ENCODE assay signal across 24 mouse cellular contexts in the genomic region with DNA sequence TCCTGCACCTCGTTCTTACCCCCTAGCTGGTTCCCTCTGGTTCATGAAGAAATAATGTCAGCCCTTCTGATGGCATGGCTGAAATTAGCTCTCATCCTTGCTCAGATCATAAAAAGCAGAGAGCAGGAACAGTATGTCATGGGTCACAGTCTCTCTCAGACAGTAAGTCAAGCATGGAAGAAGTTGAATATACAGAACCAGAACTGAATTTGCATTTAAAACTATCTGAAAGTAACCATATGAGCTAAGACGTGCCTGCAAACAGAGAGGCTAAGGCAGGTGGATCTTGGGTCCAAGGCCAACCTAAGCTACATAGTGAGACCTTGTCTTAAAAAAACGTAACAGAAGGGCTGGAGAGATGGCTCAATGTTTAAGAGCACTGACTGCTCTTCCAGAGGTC. TPM values are rescaled to one million over a fixed set of nuclear protein-coding genes. Genes with fewer than 3 reads are reported as not detected.
DNase-seq lines count a peak whose midpoint lies in the region; ATAC-seq lines count a peak whose summit lies in the region.
"Had no signal": no experiment of that assay in that cellular context is flagged by ENCODE, and none has a peak within 500 bp of the region (broad histone marks: within the 10 kb centered on the region; RNA-seq: fewer than 3 reads in every experiment).

No protein-coding gene starts in this region.

- no peaks in the 10 kb centered on the region for H3K9me3 ChIP-seq in embryonic facial prominence, embryonic 12.5 days
- H3K9me3 ChIP-seq in embryonic facial prominence, embryonic 10.5 days: no peaks in the 10 kb centered on the region
- no peaks in the 10 kb centered on the region for H3K9me3 ChIP-seq in kidney, embryonic 15.5 days (replicated peaks)
- no peaks in the 10 kb centered on the region for H3K9me3 ChIP-seq in neural tube, embryonic 12.5 days
- H3K9me3 ChIP-seq: heart, embryonic 15.5 days; intestine, embryonic 15.5 days; limb, embryonic 12.5 days; liver, embryonic 15.5 days had no signal

- 81% methylated on average over 3 of the region's 3 CpGs for WGBS in embryonic facial prominence, embryonic 12.5 days
- 82% methylated on average over 3 of the region's 3 CpGs for WGBS in embryonic facial prominence, embryonic 10.5 days
- WGBS in kidney, embryonic 15.5 days: 59% methylated on average over 3 of the region's 3 CpGs
- WGBS in neural tube, embryonic 12.5 days: 82% methylated on average over 3 of the region's 3 CpGs

- H3K27me3 ChIP-seq in embryonic facial prominence, embryonic 12.5 days: no peaks in the 10 kb centered on the region
- no peaks in the 10 kb centered on the region for H3K27me3 ChIP-seq in embryonic facial prominence, embryonic 10.5 days (replicated peaks; ENCODE audit: low read depth, poor library complexity, severe bottlenecking)
- no peaks in the 10 kb centered on the region for H3K27me3 ChIP-seq in kidney, embryonic 15.5 days
- H3K27me3 ChIP-seq in neural tube, embryonic 12.5 days (replicated peaks): no peaks in the 10 kb centered on the region
- H3K27me3 ChIP-seq in splenic B cell, adult 2 months (ENCODE audit: control insufficient read depth, insufficient read depth, low read length, poor library complexity, severe bottlenecking): no peaks in the 10 kb centered on the region
- H3K27me3 ChIP-seq: heart, embryonic 15.5 days; intestine, embryonic 15.5 days; limb, embryonic 12.5 days had no signal

- no peaks in the 10 kb centered on the region for H3K36me3 ChIP-seq in embryonic facial prominence, embryonic 12.5 days
- peaks cover 9% of the 10 kb centered on the region for H3K36me3 ChIP-seq in embryonic facial prominence, embryonic 10.5 days (replicated peaks)
- H3K36me3 ChIP-seq in kidney, embryonic 15.5 days: 0 out of 2 replicates have a peak, but pooled peaks cover 3% of the 10 kb centered on the region
- no peaks in the 10 kb centered on the region for H3K36me3 ChIP-seq in neural tube, embryonic 12.5 days
- no peaks in the 10 kb centered on the region for H3K36me3 ChIP-seq in splenic B cell, adult 2 months (ENCODE audit: control insufficient read depth, insufficient read depth, low read length, poor library complexity, severe bottlenecking)
- H3K36me3 ChIP-seq: heart, embryonic 15.5 days; intestine, embryonic 15.5 days; liver, embryonic 15.5 days had no signal

- H3K4me1 ChIP-seq in embryonic facial prominence, embryonic 12.5 days: peaks cover 44% of the 10 kb centered on the region
- peaks cover 62% of the 10 kb centered on the region for H3K4me1 ChIP-seq in embryonic facial prominence, embryonic 10.5 days
- peaks cover 59% of the 10 kb centered on the region for H3K4me1 ChIP-seq in kidney, embryonic 15.5 days
- H3K4me1 ChIP-seq in neural tube, embryonic 12.5 days: peaks cover 60% of the 10 kb centered on the region

- ATAC-seq in embryonic facial prominence, embryonic 12.5 days (ENCODE audit: insufficient number of reproducible peaks, insufficient read depth, low FRiP score, low TSS enrichment): no peak
- ATAC-seq in kidney, embryonic 15.5 days (replicated peaks; ENCODE audit: low FRiP score): no peak
- no peak for ATAC-seq in neural tube, embryonic 12.5 days (ENCODE audit: low FRiP score, low read depth)
- ATAC-seq in activated CD4-positive, CD25-positive, alpha-beta regulatory T cell, adult 4 months: no peak
- ATAC-seq: forebrain, embryonic 16.5 days; intestine, embryonic 15.5 days had no signal

- H3K27ac ChIP-seq in embryonic facial prominence, embryonic 12.5 days: peak overlapping the region; percentile 89; the same call in 1 of the 2 replicates
- no peak overlapping the region; the same call in 1 of the 2 replicates for H3K27ac ChIP-seq in embryonic facial prominence, embryonic 10.5 days (replicated peaks)
- H3K27ac ChIP-seq in kidney, embryonic 15.5 days: 0 out of 2 replicates have a peak overlapping the region, but pooled peaks have one; percentile 88
- no peak overlapping the region for H3K27ac ChIP-seq in neural tube, embryonic 12.5 days
- H3K27ac ChIP-seq: heart, embryonic 15.5 days; intestine, embryonic 15.5 days; liver, embryonic 15.5 days; macrophage had no signal

- H3K9ac ChIP-seq in embryonic facial prominence, embryonic 12.5 days: no peak overlapping the region
- H3K9ac ChIP-seq in kidney, embryonic 15.5 days: no peak overlapping the region
- H3K9ac ChIP-seq in neural tube, embryonic 12.5 days: peak overlapping the region; percentile 0; the same call in 1 of the 2 replicates
- H3K9ac ChIP-seq: heart, embryonic 15.5 days; liver, embryonic 15.5 days had no signal

- H3K4me3 ChIP-seq in embryonic facial prominence, embryonic 12.5 days: no peak overlapping the region
- H3K4me3 ChIP-seq in embryonic facial prominence, embryonic 10.5 days: no peak overlapping the region
- H3K4me3 ChIP-seq in kidney, embryonic 15.5 days (replicated peaks): no peak overlapping the region
- no peak overlapping the region for H3K4me3 ChIP-seq in neural tube, embryonic 12.5 days
- H3K4me3 ChIP-seq: heart, embryonic 15.5 days; intestine, embryonic 15.5 days; limb, embryonic 12.5 days; liver, embryonic 15.5 days had no signal

- DNase-seq in embryonic facial prominence, embryonic 10.5 days (ENCODE audit: low spot score): no peak
- DNase-seq in kidney, postnatal 25 days: no peak
- DNase-seq in neural tube, embryonic 10.5 days (ENCODE audit: extremely low spot score, low spot score): no peak
- peak; percentile 19 for DNase-seq in splenic B cell, adult 2 months (ENCODE audit: low read depth, low spot score)
- DNase-seq: cerebellum, adult 18-20 months; cerebellum, postnatal 36 days; heart, postnatal 4 days; kidney, adult 9 months; kidney, postnatal 4 days; thymus, adult 2 months had no signal

- no peak overlapping the region for H3K4me2 ChIP-seq in embryonic facial prominence, embryonic 12.5 days (replicated peaks)
- H3K4me2 ChIP-seq in kidney, embryonic 15.5 days: no peak overlapping the region
- peak overlapping the region; percentile 83; the same call in 1 of the 2 replicates for H3K4me2 ChIP-seq in neural tube, embryonic 12.5 days (replicated peaks)
- H3K4me2 ChIP-seq: heart, embryonic 15.5 days; intestine, embryonic 15.5 days; limb, embryonic 12.5 days; liver, embryonic 15.5 days had no signal

RNA-seq across cellular contexts. Expression of a gene that starts 3.9 kb away (rescaled TPM):
- polyA plus RNA-seq in embryonic facial prominence, embryonic 12.5 days (2016; fragmentation: Nextera tagmentation; extraction: Ambion mirVana): 27.9 and 33.8 TPM in 2 replicates
- 29.1 and 32.3 TPM in 2 replicates for polyA plus RNA-seq in embryonic facial prominence, embryonic 10.5 days (2016; fragmentation: Nextera tagmentation; extraction: Ambion mirVana)
- polyA plus RNA-seq in kidney, embryonic 15.5 days (2015; fragmentation: Nextera tagmentation; extraction: Ambion mirVana): 15.3 and 19.7 TPM in 2 replicates
- polyA plus RNA-seq in neural tube, embryonic 12.5 days (2016; fragmentation: Nextera tagmentation; extraction: Ambion mirVana): 48.8 and 51.9 TPM in 2 replicates
- 1 to 10 TPM; 5.5 to 6.2 TPM for polyA plus RNA-seq in activated CD4-positive, CD25-positive, alpha-beta regulatory T cell, adult 4 months (2017; shearing (Covaris generic))

RNA-seq across cellular contexts. Expression of a gene that starts 5.0 kb away (rescaled TPM):
- 114 and 119 TPM in 2 replicates for polyA plus RNA-seq in embryonic facial prominence, embryonic 12.5 days (2016; fragmentation: Nextera tagmentation; extraction: Ambion mirVana)
- polyA plus RNA-seq in embryonic facial prominence, embryonic 10.5 days (2016; fragmentation: Nextera tagmentation; extraction: Ambion mirVana): 140 and 143 TPM in 2 replicates
- 89.9 and 92.0 TPM in 2 replicates for polyA plus RNA-seq in kidney, embryonic 15.5 days (2015; fragmentation: Nextera tagmentation; extraction: Ambion mirVana)
- polyA plus RNA-seq in neural tube, embryonic 12.5 days (2016; fragmentation: Nextera tagmentation; extraction: Ambion mirVana): 97.9 and 105 TPM in 2 replicates
- polyA plus RNA-seq in activated CD4-positive, CD25-positive, alpha-beta regulatory T cell, adult 4 months (2017; shearing (Covaris generic)): 10 to 100 TPM; 25.3 to 25.9 TPM

RNA-seq across cellular contexts. Expression of a gene that starts 9.5 kb away (rescaled TPM):
- not detected in 2 replicates for polyA plus RNA-seq in embryonic facial prominence, embryonic 12.5 days (2016; fragmentation: Nextera tagmentation; extraction: Ambion mirVana)
- polyA plus RNA-seq in embryonic facial prominence, embryonic 10.5 days (2016; fragmentation: Nextera tagmentation; extraction: Ambion mirVana): 7.6 TPM in 1 of 2 replicates, not detected in the other
- 2.8 and 5.5 TPM in 2 replicates for polyA plus RNA-seq in kidney, embryonic 15.5 days (2015; fragmentation: Nextera tagmentation; extraction: Ambion mirVana)
- polyA plus RNA-seq in neural tube, embryonic 12.5 days (2016; fragmentation: Nextera tagmentation; extraction: Ambion mirVana): not detected in 2 replicates
- polyA plus RNA-seq in activated CD4-positive, CD25-positive, alpha-beta regulatory T cell, adult 4 months (2017; shearing (Covaris generic)): not detected
- polyA plus RNA-seq: embryonic facial prominence, embryonic 11.5 days; intestine, embryonic 15.5 days; limb, embryonic 12.5 days; liver, embryonic 15.5 days; lung, embryonic 16.5 days; macrophage; neural tube, embryonic 14.5 days; stomach, embryonic 16.5 days; thymus, adult 2 months had no signal

RNA-seq across cellular contexts. Expression of a gene that starts 11.7 kb away (rescaled TPM):
- 3.0 and 3.7 TPM in 2 replicates for polyA plus RNA-seq in embryonic facial prominence, embryonic 12.5 days (2016; fragmentation: Nextera tagmentation; extraction: Ambion mirVana)
- 1.8 and 2.8 TPM in 2 replicates for polyA plus RNA-seq in embryonic facial prominence, embryonic 10.5 days (2016; fragmentation: Nextera tagmentation; extraction: Ambion mirVana)
- polyA plus RNA-seq in kidney, embryonic 15.5 days (2015; fragmentation: Nextera tagmentation; extraction: Ambion mirVana): 2.4 and 3.4 TPM in 2 replicates
- polyA plus RNA-seq in neural tube, embryonic 12.5 days (2016; fragmentation: Nextera tagmentation; extraction: Ambion mirVana): 4.8 and 5.4 TPM in 2 replicates
- polyA plus RNA-seq in activated CD4-positive, CD25-positive, alpha-beta regulatory T cell, adult 4 months (2017; shearing (Covaris generic)): 1 to 10 TPM; 3.7 to 5.7 TPM

RNA-seq across cellular contexts. Expression of a gene that starts 42.7 kb away (rescaled TPM):
- polyA plus RNA-seq in embryonic facial prominence, embryonic 12.5 days (2016; fragmentation: Nextera tagmentation; extraction: Ambion mirVana): 228 and 230 TPM in 2 replicates
- 206 and 217 TPM in 2 replicates for polyA plus RNA-seq in embryonic facial prominence, embryonic 10.5 days (2016; fragmentation: Nextera tagmentation; extraction: Ambion mirVana)
- 210 and 217 TPM in 2 replicates for polyA plus RNA-seq in kidney, embryonic 15.5 days (2015; fragmentation: Nextera tagmentation; extraction: Ambion mirVana)
- 144 and 152 TPM in 2 replicates for polyA plus RNA-seq in neural tube, embryonic 12.5 days (2016; fragmentation: Nextera tagmentation; extraction: Ambion mirVana)
- polyA plus RNA-seq in activated CD4-positive, CD25-positive, alpha-beta regulatory T cell, adult 4 months (2017; shearing (Covaris generic)): 100 to 1,000 TPM; 208 to 220 TPM

Comparison
In these comparisons a context has a peak if more than half of its experiments do, and no peak if none do; other contexts are left out.
1. H3K27ac ChIP-seq: peak in embryonic facial prominence, embryonic 12.5 days (single experiment) and kidney, embryonic 15.5 days (single experiment); none in embryonic facial prominence, embryonic 10.5 days (single experiment) and neural tube, embryonic 12.5 days (single experiment).